ENCODE assay signal across 11 mouse cellular contexts in the genomic region with DNA sequence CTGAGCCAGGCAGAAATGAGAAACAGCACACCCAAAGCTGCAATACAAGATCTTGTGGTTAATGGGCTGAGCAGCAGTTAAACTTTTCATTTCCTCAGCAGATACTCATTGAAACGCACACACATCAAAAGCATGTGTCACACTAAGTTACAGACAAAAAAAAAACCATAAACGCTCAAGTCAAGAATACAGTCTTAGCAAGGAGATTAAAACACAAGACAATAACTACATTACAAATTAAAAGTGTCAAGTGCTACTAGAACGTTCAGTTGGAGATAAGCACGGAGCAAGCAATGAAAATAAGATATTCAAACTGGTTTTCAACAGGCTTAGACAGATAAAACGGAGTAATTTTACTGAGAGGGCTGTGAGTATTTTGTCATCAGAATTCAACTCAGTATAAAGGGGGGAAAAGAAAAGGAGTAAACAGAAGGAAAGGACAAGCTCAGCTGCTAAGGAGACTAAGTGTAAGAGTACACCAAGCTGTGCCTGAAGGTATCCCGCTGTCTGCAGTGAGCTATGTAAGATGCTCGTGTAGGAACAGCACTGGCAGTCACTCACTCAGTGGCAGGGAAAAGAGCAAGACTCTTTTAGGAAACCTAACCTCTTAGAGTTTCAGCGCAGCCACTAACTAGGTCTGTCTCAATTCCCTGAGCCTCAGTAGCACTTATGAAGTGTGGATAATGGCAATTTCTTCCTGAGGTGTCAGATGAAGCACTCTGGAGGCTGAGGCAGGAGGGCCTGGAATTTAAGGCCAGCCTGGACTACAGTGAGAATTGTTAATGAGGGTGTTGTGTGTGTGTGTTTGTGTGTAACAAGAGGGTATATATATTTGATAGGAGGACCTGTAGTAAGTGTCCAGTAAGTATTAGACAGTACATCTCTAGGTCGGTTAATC. TPM values are rescaled to one million over a fixed set of nuclear protein-coding genes. Genes with fewer than 3 reads are reported as not detected.
DNase-seq lines count a peak whose midpoint lies in the region; ATAC-seq and TF ChIP-seq lines count a peak whose summit lies in the region.
"Had no signal": no experiment of that assay in that cellular context is flagged by ENCODE, and none has a peak within 500 bp of the region (broad histone marks: within the 10 kb centered on the region; RNA-seq: fewer than 3 reads in every experiment).

No protein-coding gene starts in this region.

- no peak overlapping the region for H3K4me3 ChIP-seq in limb, embryonic 14.5 days (replicated peaks; ENCODE audit: low read length)
- H3K4me3 ChIP-seq: midbrain, embryonic 10.5 days had no signal

- peak overlapping the region; percentile 5; the same call in 1 of the 2 replicates for H3K27ac ChIP-seq in limb, embryonic 14.5 days (replicated peaks; ENCODE audit: low read depth, low read length)
- H3K27ac ChIP-seq: midbrain, embryonic 10.5 days had no signal

- H3K4me1 ChIP-seq in limb, embryonic 14.5 days (ENCODE audit: control insufficient read depth, insufficient read depth, low read length) = no peaks in the 10 kb centered on the region

- no peak overlapping the region for H3K9ac ChIP-seq in limb, embryonic 14.5 days (ENCODE audit: low read depth, low read length, severe bottlenecking)

- H3K9me3 ChIP-seq in limb, embryonic 14.5 days (ENCODE audit: control insufficient read depth, low read length) = no peaks in the 10 kb centered on the region
- H3K9me3 ChIP-seq: midbrain, embryonic 10.5 days had no signal

- H3K4me2 ChIP-seq in limb, embryonic 14.5 days (replicated peaks; ENCODE audit: low read depth, low read length, severe bottlenecking) = no peak overlapping the region

- 45% methylated on average over 9 of the region's 9 CpGs for WGBS in limb, embryonic 14.5 days

- peak; percentile 60 for DNase-seq in thymus, postnatal 0 days (ENCODE audit: low spot score)
- DNase-seq in thymus, postnatal 10 days (ENCODE audit: low spot score in 2 of 2) = no peak
- peak; percentile 64 for DNase-seq in c-Kit-positive CD71-positive TER-119-positive erythroid progenitor cells, embryonic 14.5 days (ENCODE audit: low spot score)
- DNase-seq in limb, embryonic 14.5 days (ENCODE audit: low spot score) = no peak
- no peak for DNase-seq in retina, postnatal 1 day
- no peak for DNase-seq in frontal cortex, adult 2 months (ENCODE audit: extremely low spot score in 1 of 2, low spot score in 1 of 2)
- DNase-seq in adrenal gland, postnatal 10 days = no peak
- DNase-seq: heart, postnatal 14 days; kidney, adult 8-10 months had no signal

- H3K36me3 ChIP-seq in limb, embryonic 14.5 days (ENCODE audit: control insufficient read depth, insufficient read depth, low read length) = 0 out of 2 replicates have a peak, but pooled peaks cover 14% of the 10 kb centered on the region

- no peaks in the 10 kb centered on the region for H3K27me3 ChIP-seq in limb, embryonic 14.5 days (ENCODE audit: control insufficient read depth, insufficient read depth, low read length)

- TF ChIP-seq POLR2A in limb, embryonic 14.5 days (IDR thresholded peaks at IDR 0.05; ENCODE audit: borderline replicate concordance, extremely low read depth, insufficient read depth, insufficient read length) = no peak

- no peak for ATAC-seq in limb, embryonic 14.5 days (ENCODE audit: low FRiP score, low read depth)

RNA-seq across cellular contexts. Expression of a gene that starts 7.7 kb away (rescaled TPM):
- polyA plus RNA-seq in thymus, postnatal 0 days (2015; fragmentation: Nextera tagmentation; extraction: Ambion mirVana) = 27.0 and 28.8 TPM in 2 replicates
- polyA plus RNA-seq in limb, embryonic 14.5 days (2012; rRNA removed) = 24.1 and 27.2 TPM in 2 replicates
- 21.4 and 23.9 TPM in 2 replicates for polyA plus RNA-seq in limb, embryonic 14.5 days (2014; fragmentation: Nextera tagmentation; extraction: Ambion mirVana)
- polyA plus RNA-seq in frontal cortex, adult 2 months (2012; rRNA removed) = 15.9 and 19.0 TPM in 2 replicates
- total RNA-seq in adrenal gland, postnatal 10 days (2021) = 10 to 100 TPM in 1 of 2 experiments, 1 to 10 TPM in 1; 8.7 to 15.9 TPM

RNA-seq across cellular contexts. Expression of a gene that starts 8.4 kb away (rescaled TPM):
- polyA plus RNA-seq in thymus, postnatal 0 days (2015; fragmentation: Nextera tagmentation; extraction: Ambion mirVana) = 13.9 and 15.5 TPM in 2 replicates
- polyA plus RNA-seq in limb, embryonic 14.5 days (2012; rRNA removed) = 6.2 and 6.9 TPM in 2 replicates
- polyA plus RNA-seq in limb, embryonic 14.5 days (2014; fragmentation: Nextera tagmentation; extraction: Ambion mirVana) = 9.4 and 10.5 TPM in 2 replicates
- polyA plus RNA-seq in frontal cortex, adult 2 months (2012; rRNA removed) = 3.7 and 3.9 TPM in 2 replicates
- total RNA-seq in adrenal gland, postnatal 10 days (2021) = 1 to 10 TPM; 5.7 to 7.2 TPM

RNA-seq across cellular contexts. Expression of a gene that starts 37.0 kb away (rescaled TPM):
- 0.21 and 0.38 TPM in 2 replicates for polyA plus RNA-seq in thymus, postnatal 0 days (2015; fragmentation: Nextera tagmentation; extraction: Ambion mirVana)
- polyA plus RNA-seq in limb, embryonic 14.5 days (2012; rRNA removed) = 1.1 and 1.6 TPM in 2 replicates
- polyA plus RNA-seq in limb, embryonic 14.5 days (2014; fragmentation: Nextera tagmentation; extraction: Ambion mirVana) = 1.0 and 1.5 TPM in 2 replicates
- 41.2 and 42.3 TPM in 2 replicates for polyA plus RNA-seq in frontal cortex, adult 2 months (2012; rRNA removed)
- total RNA-seq in adrenal gland, postnatal 10 days (2021) = 1 to 10 TPM; 4.6 to 7.0 TPM

RNA-seq across cellular contexts. Expression of a gene that starts 42.3 kb away (rescaled TPM):
- 3.5 and 4.2 TPM in 2 replicates for polyA plus RNA-seq in thymus, postnatal 0 days (2015; fragmentation: Nextera tagmentation; extraction: Ambion mirVana)
- 5.1 and 6.7 TPM in 2 replicates for polyA plus RNA-seq in limb, embryonic 14.5 days (2012; rRNA removed)
- 7.7 and 8.3 TPM in 2 replicates for polyA plus RNA-seq in limb, embryonic 14.5 days (2014; fragmentation: Nextera tagmentation; extraction: Ambion mirVana)
- 64.5 and 73.2 TPM in 2 replicates for polyA plus RNA-seq in frontal cortex, adult 2 months (2012; rRNA removed)
- total RNA-seq in adrenal gland, postnatal 10 days (2021) = 10 to 100 TPM; 16.7 to 18.6 TPM

RNA-seq across cellular contexts. Expression of a gene that starts 55.7 kb away (rescaled TPM):
- polyA plus RNA-seq in thymus, postnatal 0 days (2015; fragmentation: Nextera tagmentation; extraction: Ambion mirVana) = 0.26 and 0.32 TPM in 2 replicates
- polyA plus RNA-seq in limb, embryonic 14.5 days (2012; rRNA removed) = 2.1 and 4.2 TPM in 2 replicates
- polyA plus RNA-seq in limb, embryonic 14.5 days (2014; fragmentation: Nextera tagmentation; extraction: Ambion mirVana) = 3.1 and 5.3 TPM in 2 replicates
- polyA plus RNA-seq in frontal cortex, adult 2 months (2012; rRNA removed) = 1.5 and 1.8 TPM in 2 replicates
- under 1 TPM in 1 of 2 experiments, not detected in 1; 0.45 TPM for total RNA-seq in adrenal gland, postnatal 10 days (2021)
- total RNA-seq: neutrophil, adult 5-6 weeks had no signal

Comparison
In these comparisons a context has a peak if more than half of its experiments do, and no peak if none do; other contexts are left out.
1. DNase-seq: peak in thymus, postnatal 0 days (single experiment) and c-Kit-positive CD71-positive TER-119-positive erythroid progenitor cells, embryonic 14.5 days (single experiment); none in thymus, postnatal 10 days (0 of 2), limb, embryonic 14.5 days (single experiment), retina, postnatal 1 day (single experiment), frontal cortex, adult 2 months (0 of 2) and adrenal gland, postnatal 10 days (single experiment).
2. RNA of a gene that starts 37.0 kb away (polyA plus RNA-seq): 41.2 to 42.3 TPM in frontal cortex, adult 2 months; 1.0 to 1.6 TPM in limb, embryonic 14.5 days and 0.21 to 0.38 TPM in thymus, postnatal 0 days; every median in the first group is over 10 times any median in the second.